Mouse (Mus musculus): ENCODE data around the gene Ppa1. TPM values are rescaled to one million over a fixed set of nuclear protein-coding genes. Genes with fewer than 3 reads are reported as not detected.

The Ppa1 gene
- total RNA-seq, 2 experiments from 2014 or later: 67.1 to 176 TPM

DNA sequence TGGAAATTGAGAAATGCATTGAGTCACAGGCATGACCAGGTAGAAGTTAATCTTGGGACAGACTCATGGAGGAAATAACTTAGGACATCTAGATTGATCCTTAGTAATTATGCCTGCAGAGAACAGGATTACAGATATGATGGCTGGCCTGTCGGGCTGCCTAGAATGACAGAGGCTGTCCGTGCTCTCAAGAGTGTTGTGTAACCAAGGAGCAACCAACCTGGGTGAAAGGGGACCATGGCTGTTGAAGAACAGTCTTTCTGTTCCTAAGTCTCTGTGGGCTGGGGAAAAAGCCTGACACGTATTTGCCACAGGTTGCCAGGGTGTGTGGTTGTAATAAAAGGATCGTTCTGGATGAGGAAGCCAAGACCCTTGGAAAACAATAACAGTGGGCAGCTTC lies 8.0 kb upstream of the Ppa1 start:
- ATAC-seq (replicated peaks; ENCODE audit: poor library complexity, severe bottlenecking): no peak

DNA sequence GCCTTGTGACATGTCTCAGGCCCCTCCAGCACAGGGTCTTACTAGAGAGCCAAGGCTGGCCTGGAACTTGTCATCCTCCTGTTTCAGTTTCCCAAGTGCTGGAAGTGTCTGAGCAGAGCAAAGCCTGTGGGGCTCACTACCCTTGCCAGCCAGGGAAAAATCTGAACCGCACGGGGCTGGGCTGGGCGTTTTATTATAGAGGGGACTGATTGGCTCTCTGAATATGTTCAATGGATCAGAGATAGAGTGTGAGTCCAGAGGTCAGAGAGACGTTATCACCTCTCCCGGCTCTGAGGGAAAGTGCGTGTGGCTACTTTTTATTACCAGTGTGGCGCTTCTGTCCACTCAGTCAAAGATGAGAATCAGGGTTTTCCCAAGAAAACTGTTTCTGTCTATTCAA lies 1.8 kb upstream of the Ppa1 start:
- no peak for ATAC-seq (replicated peaks; ENCODE audit: poor library complexity, severe bottlenecking)

DNA sequence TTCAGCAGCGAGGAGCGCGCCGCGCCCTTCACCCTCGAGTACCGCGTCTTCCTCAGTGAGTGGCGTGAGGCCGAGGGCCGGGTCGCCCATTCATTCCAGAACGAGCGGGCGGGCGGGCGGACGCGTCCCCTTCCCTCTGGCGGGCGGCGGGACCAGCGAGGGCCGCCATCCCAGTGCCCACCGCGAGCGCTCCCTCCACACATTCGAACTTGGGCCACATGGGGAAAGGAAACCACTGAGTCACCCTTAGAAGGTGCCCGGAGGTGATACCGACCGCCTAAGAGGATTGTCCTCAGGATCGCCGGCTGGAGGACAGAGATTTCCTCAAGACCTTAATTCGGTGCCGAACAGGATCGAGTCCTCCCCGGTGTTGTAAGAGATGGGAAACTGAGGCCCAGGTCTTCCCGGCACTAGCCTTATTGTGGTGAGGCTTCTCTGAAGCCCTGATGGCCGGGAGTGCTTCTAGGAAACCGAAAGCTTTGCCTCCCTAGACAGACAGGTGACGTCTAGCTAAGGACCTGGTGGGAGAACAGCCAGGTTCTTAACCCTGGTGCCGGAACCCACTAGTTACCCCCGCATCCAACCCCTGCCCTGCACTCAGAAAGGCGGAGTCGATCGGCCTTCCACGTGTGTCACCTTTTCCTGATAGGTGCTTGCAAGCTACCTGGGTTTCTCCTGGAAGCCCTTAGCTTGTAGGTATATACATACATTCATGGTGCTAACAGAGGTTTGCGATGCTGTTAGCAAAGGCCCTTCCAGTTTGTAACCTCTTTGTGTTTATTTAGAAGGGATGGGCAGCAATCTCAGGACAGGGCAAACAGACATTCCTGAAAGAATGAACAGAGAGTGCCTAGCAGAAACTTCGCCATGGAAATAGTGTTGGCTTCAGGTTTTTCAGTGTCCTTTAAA lies 639 bp downstream of the Ppa1 start:
- peak; percentile 20 for ATAC-seq (replicated peaks; ENCODE audit: poor library complexity, severe bottlenecking)

DNA sequence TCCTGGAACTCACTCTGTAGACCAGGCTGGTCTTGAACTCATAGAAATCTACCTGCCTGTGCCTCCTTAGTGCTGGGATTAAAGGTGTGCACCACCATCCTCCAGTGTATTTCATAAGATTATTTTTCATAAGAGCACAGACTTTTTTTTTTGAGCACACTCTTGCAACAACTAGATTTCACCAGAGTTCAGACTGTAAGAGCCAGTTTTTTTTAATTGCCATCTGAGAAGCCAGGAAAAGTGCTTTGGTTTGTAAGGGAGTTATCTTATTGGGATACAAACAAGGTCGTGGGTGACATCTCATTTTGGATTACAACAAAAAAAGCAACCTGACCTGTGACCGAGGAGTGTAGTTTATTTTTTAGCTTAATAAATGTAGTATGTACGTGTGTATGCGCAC lies 5.8 kb downstream of the Ppa1 start:
- ATAC-seq (replicated peaks; ENCODE audit: poor library complexity, severe bottlenecking): no peak

DNA sequence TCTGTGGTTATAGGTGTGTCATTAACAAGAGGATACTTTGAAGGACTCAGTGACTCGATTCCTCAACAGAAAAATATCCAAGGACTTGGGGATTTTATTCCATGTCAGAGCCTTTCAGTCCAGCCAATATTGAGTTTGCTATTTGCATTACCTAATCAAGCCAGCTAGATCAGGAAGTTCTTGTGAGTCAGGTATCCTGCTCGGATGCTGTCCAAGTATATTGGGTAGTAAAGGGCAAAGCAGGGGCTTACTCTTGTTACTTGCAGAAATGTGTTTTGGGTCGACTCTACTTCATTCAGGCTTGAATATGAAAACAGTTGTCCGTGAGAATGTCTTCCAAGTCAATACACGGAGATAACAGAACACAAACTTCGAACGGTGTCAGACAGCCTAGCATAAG lies 6.3 kb downstream of the Ppa1 start:
- no peak for ATAC-seq (replicated peaks; ENCODE audit: poor library complexity, severe bottlenecking)

DNA sequence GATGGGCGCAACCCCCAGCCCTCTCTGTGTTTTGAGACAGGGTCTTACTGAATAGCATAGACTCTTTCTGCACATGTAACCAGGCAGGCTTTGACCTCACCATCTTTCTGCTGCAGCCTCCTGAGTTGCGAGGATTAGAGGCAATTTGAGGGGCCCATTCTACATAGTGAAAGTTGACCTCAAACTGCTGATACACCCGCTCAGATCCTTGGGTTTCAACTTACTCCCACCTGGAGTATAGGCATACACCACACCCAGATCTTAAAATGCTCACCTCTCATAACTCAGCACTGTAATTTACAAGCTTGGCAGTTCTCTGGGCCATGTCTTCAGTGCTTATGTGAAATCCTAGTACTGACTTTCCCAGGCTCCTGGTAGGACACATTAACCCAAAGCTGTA lies 6.8 kb downstream of the Ppa1 start:
- no peak for ATAC-seq (replicated peaks; ENCODE audit: poor library complexity, severe bottlenecking)

DNA sequence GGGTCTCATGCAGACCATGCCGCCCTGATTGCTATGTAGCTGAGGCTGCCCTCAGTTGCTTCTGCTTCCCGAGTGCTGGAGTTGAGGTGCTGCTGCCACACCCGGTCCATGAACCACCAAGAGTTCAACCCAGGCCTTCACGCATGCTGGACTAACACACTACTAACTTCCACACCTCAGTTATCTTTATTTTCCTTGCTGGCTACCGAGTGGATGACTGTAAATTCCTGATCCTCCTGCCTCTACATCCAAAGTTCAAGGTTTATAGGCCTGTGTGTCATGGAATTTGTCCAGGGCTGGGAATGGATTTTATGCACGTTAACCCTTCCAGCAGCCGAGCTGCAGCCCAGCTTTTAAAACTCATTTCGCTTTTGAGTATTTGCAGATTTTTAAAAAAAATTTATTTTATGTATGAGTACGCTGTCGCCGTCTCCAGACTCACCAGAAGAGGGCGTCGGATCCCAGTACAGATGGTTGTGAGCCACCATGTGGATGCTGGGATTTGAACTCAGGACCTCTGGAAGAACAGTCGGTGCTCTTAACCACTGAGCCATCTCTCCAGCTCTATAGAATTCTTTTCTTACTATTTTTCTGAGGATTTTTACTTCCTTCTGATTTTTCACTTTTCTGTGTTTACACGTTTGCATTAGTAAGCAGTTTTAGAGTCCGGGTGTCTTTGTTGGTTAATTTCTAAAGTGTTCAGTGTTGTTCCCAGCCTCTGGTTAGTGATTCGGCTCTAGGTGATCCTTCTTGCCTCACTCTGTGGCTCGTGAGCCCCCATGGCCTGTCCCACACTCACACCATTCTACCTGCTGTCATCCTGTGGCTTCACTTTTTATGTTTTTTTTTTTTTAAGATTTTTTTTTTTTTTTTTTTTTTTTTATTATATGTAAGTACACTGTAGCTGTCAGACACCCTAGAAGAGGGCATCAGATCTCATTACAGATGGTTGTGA lies 8.9 kb downstream of the Ppa1 start:
- ATAC-seq (replicated peaks; ENCODE audit: poor library complexity, severe bottlenecking): no peak

DNA sequence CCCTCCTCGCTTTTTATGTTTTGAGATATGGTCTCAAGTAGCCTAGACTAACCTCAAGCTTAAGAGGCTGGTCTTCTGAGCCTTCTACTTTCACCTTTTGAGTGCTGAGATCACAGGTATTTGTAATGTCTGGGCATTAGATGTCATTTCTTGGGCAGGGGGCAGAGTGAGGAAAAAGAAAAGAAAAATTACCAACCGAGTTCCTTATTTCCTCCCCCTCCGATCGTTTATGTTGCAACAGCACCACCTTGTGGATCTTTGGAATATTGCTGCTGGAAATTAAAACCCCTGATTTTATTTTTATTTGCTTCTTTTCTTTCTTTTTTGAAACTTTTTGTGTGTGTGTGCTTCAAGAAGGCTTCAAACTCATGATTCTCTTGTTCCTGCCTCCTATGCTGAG lies 9.6 kb downstream of the Ppa1 start:
- peak; percentile 66 for ATAC-seq (replicated peaks; ENCODE audit: poor library complexity, severe bottlenecking)

DNA sequence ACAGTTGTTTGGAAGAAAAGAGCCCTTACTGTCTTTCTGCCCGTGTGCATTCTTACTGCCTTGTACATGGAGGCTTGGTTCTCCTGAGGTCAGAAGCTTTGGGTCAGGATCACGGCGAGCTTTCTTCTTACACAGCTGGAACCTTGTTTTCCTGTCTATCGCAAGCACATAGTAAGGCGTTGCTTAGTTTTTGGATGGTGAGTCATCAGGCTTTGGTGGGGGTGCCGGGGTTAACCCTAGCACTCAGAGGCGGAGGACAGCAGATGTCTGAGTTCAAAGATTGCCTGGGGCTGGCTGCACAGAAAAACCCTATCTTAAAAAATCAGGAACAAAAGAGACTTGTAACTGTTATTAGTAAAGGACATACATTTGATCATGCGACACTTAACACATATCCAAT lies 13.5 kb downstream of the Ppa1 start:
- no peak for ATAC-seq (replicated peaks; ENCODE audit: poor library complexity, severe bottlenecking)

DNA sequence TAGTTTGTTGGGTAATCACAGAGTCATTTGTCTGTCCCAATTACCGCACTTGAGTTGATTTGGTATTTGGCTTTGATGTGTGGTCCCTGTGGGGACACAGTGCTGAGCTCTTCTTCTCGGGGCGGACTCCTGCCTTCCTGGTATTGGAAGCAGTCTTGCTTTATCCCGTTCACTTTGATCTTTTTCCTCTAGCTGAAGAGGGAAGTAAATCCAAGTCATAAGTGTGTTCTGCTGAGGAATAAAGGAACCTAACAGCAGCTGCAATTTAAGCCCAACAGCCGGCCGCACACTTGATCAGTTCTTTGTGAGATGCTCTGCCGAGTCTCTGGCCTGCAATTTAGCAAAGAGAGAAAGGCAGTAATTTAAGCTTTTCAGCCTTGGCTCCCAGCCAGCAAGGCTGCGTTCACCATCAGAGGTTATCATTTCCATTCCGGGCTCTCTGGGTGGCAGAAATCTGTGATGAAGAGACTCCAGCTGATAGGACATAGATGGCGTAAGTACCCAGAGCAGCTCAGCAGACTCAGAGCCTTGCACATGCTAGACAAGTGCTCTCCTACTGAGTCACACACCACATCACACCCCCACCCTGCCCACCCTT lies 14.1 kb downstream of the Ppa1 start:
- ATAC-seq (replicated peaks; ENCODE audit: poor library complexity, severe bottlenecking): no peak

DNA sequence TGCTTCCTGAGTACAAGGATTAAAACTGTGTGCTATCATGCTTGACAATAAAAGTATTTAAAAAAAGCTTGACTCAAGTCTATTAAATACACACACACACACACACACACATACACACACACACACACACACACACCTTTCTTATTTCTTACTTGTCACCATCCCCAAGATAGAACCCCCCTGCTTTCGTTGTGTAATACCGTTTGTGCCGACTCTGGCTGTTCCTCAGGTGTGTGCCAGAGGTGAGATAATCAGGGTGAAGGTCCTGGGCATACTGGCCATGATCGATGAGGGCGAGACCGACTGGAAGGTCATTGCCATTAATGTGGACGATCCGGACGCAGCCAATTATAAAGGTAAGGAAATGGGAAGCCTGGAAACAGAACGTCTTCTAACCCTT lies 16.8 kb downstream of the Ppa1 start:
- no peak for ATAC-seq (replicated peaks; ENCODE audit: poor library complexity, severe bottlenecking)

DNA sequence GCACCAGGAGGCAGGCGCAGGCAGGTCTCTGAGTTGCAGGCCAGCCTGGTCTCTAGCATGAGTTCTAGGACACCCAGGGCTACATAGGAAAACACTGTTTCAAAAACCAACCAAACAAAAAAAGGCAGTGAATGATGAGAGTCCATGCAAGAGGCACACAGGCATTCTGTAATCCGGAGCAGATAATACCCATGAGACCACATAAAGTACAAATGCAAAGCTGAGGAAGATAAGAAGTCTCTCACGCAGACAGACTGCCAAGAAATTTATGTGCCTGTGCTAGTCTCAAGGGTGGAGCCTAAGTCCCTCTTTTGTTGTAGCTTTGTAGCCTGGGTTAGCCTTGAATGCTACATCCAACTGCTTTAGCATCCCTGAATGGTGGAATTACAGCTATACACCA lies 17.3 kb downstream of the Ppa1 start:
- no peak for ATAC-seq (replicated peaks; ENCODE audit: poor library complexity, severe bottlenecking)

DNA sequence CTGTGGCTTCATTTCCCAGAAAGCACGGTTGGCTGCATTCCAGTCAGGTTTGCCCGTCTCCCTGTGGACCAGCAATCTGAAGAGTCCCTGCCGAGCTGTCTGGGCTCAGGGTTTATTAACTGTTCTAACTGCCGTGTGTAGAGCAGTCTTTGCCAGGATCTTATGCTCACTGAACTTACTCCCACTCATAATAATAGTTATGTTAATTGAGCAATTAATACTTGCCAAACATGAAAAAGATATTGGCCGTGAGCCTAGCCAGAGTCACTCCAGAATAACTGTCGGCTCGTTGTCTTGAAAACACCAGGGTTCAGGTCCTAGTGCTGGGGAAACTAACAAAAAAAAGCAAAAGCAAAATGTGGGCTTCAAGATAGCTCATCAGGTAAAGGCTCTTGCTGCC lies 20.9 kb downstream of the Ppa1 start:
- no peak for ATAC-seq (replicated peaks; ENCODE audit: poor library complexity, severe bottlenecking)

DNA sequence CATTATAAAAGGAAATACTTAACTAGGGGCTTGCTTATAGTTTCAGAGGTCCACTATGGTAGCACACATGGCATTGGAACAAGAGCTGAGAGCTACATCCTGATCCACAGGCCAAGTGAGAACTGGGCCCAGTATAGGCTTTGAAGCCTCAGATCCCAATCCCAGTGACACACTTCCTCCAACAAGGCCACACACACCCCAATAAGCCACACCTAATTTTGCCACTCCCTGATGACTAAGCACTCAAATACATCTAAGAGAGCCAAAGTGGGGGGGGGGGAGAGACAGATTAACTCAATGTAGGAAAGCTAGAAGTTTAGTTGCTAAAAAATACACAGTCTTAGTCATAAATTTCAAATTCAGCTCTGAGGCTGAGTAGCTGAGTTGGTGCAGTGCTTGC lies 21.5 kb downstream of the Ppa1 start:
- no peak for ATAC-seq (replicated peaks; ENCODE audit: poor library complexity, severe bottlenecking)

DNA sequence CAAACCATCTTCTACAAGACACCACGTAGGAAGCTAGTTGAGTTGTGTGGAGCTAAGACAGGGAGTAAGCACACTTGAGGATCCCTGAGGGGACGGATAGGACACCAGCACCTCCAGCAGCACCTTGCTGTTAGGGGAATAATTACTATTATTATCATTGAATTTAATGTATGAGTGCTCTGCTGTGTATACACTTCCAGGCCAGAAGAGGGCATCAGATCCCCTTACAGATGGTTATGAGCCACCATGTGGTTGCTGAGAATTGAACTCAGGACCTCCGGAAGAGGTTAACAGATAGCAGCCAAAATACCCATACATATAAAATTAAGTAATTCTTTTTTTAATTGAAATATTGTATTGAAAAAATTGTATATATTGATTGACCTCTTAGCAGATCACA lies 22.4 kb downstream of the Ppa1 start:
- peak; percentile 40; the same call in 1 of the 2 replicates for ATAC-seq (replicated peaks; ENCODE audit: poor library complexity, severe bottlenecking)

DNA sequence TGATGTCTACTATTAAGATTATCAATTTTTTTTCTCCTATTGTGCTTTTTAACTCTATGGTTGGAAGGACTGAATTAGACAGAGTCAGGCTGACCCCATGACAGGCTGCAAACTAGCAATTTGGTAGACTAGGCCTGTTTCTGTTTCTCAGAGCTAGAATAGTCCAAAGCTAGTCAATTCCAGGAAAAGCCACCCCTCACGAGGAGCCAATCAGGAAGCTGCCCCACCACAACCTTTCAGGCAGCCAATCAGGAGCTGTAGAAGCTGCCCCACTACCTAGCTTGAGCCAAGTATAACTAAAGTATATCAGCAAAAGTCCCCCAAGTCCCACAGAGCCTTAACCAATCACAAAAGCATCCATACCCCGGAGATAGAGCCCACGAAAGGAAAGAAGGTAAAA lies 27.6 kb downstream of the Ppa1 start:
- no peak for ATAC-seq (replicated peaks; ENCODE audit: poor library complexity, severe bottlenecking)

DNA sequence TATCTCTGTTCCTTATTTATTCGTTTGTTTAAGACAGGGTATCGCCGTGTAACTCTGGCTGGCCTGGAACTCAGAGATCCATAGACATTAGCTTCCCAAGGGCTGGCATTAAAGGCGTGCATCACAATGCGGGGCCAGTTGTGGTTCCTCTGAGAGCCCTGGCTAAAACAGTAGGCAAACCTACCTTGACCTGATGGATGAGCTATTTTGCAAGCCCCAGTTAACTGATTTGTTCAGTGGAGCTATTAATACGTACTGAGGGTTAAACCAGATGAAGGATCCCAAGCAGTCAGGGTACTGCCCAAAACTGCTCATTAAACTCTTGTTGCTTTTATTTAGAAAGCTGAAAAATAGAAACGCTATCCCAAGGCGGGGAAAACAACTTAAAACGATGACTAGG lies 31.2 kb downstream of the Ppa1 start:
- 0 out of 2 replicates have a peak, but pooled peaks have one; percentile 1 for ATAC-seq (replicated peaks; ENCODE audit: poor library complexity, severe bottlenecking)

DNA sequence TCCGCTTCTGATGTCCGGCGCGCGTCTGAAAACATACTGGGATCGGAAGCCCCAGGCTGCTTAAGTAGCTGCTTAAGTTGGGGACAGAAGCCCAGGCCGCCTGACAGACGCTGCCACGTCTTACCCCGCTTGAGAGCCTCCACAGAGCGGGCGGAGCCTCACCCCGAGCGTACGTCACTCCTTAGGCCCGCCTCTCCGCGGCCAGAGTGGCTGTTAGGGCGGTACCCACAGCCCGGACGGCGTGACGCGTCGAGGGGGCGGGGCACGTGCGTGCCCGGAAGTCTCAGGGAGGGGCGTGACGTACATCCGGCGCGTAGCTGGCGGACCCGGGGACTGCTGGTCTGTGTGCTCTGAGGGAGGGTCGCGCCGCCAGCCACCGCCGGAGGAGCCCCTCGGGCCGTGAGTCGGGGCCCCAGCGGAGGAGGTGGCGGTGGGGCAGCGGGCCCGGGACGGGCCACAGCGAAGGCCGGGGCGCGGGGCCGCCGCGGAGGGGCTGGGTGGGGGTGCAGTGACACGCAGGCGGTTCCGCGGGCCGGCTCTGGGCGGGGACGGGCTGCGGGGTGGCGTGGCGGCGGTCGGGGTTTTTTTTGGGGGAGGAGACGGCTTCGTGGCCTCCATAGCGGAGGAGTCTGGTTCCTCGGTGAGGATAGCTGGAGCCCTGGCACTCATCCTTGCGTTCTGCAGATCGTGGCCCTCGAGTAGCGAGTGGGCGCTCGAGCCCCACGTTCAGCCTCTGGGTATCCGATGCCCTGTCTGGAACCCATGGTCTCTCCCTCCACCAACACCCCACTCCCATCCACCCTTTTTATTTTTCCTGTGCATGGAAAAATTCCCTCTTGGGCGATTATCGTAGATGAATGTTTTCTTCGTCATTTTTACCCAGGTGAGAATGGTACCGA lies 31.9 kb downstream of the Ppa1 start, which contains the start of gene Sar1a:
TSS of gene Sar1a (plus strand) at position 285 of the 899 bp plus-strand sequence.
- ATAC-seq (replicated peaks; ENCODE audit: poor library complexity, severe bottlenecking): peak; percentile 97

DNA sequence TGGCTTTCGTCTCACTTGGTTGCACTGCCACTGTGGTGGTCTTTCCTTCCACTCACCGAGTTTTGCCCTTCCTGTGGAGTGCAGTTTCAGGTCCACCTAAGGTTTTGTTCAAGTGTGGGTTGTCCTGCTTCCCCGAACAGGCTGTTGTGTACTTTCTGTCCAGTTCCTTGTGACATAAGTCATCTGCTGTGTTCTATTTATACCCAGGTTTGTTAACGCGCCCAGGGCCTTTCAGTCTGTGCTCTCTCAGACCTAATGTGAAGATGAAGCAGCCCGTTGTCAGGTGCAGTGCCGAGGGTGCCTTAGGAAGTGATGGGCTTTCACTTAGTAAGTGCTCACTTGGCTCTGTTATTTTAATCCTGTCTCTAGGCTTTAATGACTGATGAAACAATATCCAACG lies 41.1 kb downstream of the Ppa1 start:
- ATAC-seq (replicated peaks; ENCODE audit: poor library complexity, severe bottlenecking): no peak

DNA sequence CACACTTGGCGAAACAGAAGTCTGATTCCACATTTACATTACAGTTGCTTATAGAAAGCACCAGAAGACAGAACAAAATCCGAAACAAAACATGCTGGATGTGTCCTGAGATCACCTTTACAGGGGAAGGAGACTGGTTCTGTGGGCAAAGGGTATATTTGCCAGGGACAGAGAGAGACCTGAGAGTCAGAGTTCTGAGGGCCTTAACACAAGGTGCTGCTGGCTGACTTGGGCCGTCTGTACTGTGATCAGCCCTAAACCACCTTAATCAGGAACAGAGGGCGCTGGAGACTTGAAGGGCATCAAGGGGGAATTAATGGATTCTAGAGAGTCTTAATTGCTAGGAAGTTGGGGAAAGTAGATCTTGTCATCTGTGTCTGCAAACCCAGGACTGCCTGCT lies 45.2 kb downstream of the Ppa1 start:
- ATAC-seq (replicated peaks; ENCODE audit: poor library complexity, severe bottlenecking): no peak
